Mouse (Mus musculus) 3134 (cell line): Measurements from ENCODE around the gene Fgr.

Experiments
- DNase-seq: peaks from one replicate; pipeline ENCODE4 v3.0.0-alpha.2; 2011; ENCODE audit warnings: low spot score; ENCODE audit not compliant: insufficient read length; ENCODE audit errors: extremely low read depth

The Fgr gene

GRCm38 (mm10) chr4:133032410-133033095 lies 58.7 kb downstream of the Fgr start:
- no peak for DNase-seq

GRCm38 (mm10) chr4:133034478-133034877 lies 60.6 kb downstream of the Fgr start:
- DNase-seq: no peak

GRCm38 (mm10) chr4:133035446-133035845 lies 61.6 kb downstream of the Fgr start:
- DNase-seq: no peak

GRCm38 (mm10) chr4:133035946-133036345 lies 62.1 kb downstream of the Fgr start:
- no peak for DNase-seq

- no peak for DNase-seq
Observed at GRCm38 (mm10) chr4:133037293-133037692, 63.4 kb downstream of the Fgr start.

GRCm38 (mm10) chr4:133037798-133038197 lies 63.9 kb downstream of the Fgr start:
- no peak for DNase-seq

- peak; percentile 67 for DNase-seq
Observed at GRCm38 (mm10) chr4:133038521-133039115, 64.7 kb downstream of the Fgr start.

GRCm38 (mm10) chr4:133039116-133039819 lies 65.4 kb downstream of the Fgr start:
- DNase-seq: peak; percentile 65

- DNase-seq: no peak
Observed at GRCm38 (mm10) chr4:133039832-133040231, 65.9 kb downstream of the Fgr start.

- no peak for DNase-seq
Observed at GRCm38 (mm10) chr4:133040241-133040904, 66.5 kb downstream of the Fgr start.

- no peak for DNase-seq
Observed at GRCm38 (mm10) chr4:133042244-133042643, 68.3 kb downstream of the Fgr start.

GRCm38 (mm10) chr4:133042651-133043635 lies 69.0 kb downstream of the Fgr start:
- DNase-seq: no peak

GRCm38 (mm10) chr4:133043798-133044646 lies 70.1 kb downstream of the Fgr start:
- no peak for DNase-seq

GRCm38 (mm10) chr4:133044647-133045094 lies 70.8 kb downstream of the Fgr start:
- DNase-seq: no peak

- DNase-seq: no peak
Observed at GRCm38 (mm10) chr4:133045771-133046474, 72.0 kb downstream of the Fgr start.

GRCm38 (mm10) chr4:133046691-133047352 lies 72.9 kb downstream of the Fgr start:
- DNase-seq: no peak

- no peak for DNase-seq
Observed at GRCm38 (mm10) chr4:133047353-133048105, 73.6 kb downstream of the Fgr start.
